Mouse (Mus musculus): Measurements from ENCODE around the gene Khdrbs1.

DNA sequence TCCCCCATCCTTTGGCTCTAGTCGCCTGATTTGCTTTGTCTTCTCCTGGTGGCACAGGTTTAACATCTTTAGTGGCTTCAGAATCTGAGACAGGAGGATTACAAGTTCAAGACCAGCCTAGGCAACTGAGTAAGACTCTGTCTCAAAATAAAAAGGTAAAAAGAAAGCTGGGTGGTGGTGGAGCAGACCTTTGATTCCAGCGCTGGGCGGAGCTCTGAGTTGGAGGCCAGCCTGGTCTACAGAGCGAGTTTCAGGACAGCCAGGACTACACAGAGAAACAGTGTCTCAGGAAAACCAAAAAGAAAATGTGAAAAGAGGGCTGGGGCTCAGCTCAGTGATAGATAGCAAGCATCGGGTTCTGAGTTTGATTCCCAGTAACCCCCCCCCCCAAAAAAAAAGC, 41.4 kb upstream of the Khdrbs1 start:
- TF ChIP-seq POLR2A (IDR thresholded peaks at IDR 0.05; ENCODE audit: extremely low read depth, insufficient read depth, low read length): no peak
- TF ChIP-seq CTCF (IDR thresholded peaks at IDR 0.05; ENCODE audit: extremely low read depth, insufficient read depth, low read length): no peak

All from cortical plate, adult 2 months (tissue).